Mouse (Mus musculus) testis, adult 2 months (tissue): ENCODE results near the gene Hdgfl1. TPM values are rescaled to one million over a fixed set of nuclear protein-coding genes. Genes with fewer than 3 reads are reported as not detected.

Experiments
- H3K27ac ChIP-seq: fragments of 200-500 bp; 2 replicates; pipeline ENCODE4 v1.5.1; 2012; ENCODE audit warnings: low read depth, low read length; ENCODE audit not compliant: control insufficient read depth, insufficient read depth
- H3K27me3 ChIP-seq: fragments of 200-500 bp; 2 replicates; pipeline ENCODE4 v1.6.1; 2012; ENCODE audit warnings: mild to moderate bottlenecking, low read length, moderate library complexity; ENCODE audit not compliant: control insufficient read depth, insufficient read depth
- H3K36me3 ChIP-seq: fragments of 200-500 bp; 2 replicates; pipeline ENCODE4 v1.6.1; 2012; ENCODE audit warnings: mild to moderate bottlenecking, low read length; ENCODE audit not compliant: control insufficient read depth, insufficient read depth
- H3K4me1 ChIP-seq: fragments of 200-500 bp; 2 replicates; pipeline ENCODE4 v1.6.1; 2012; ENCODE audit warnings: low read length; ENCODE audit not compliant: control insufficient read depth, insufficient read depth
- H3K4me3 ChIP-seq: fragments of 200-500 bp; 2 replicates; pipeline ENCODE4 v1.5.1; 2012; ENCODE audit warnings: low read depth, mild to moderate bottlenecking, low read length, moderate library complexity, mixed read lengths; ENCODE audit not compliant: control insufficient read depth
- CTCF ChIP-seq: fragments of 200-500 bp; IDR thresholded peaks from 2 replicates; pipeline ENCODE4 v1.5.1; 2012; ENCODE audit warnings: low read depth, mild to moderate bottlenecking, inconsistent platforms, low read length, moderate library complexity; ENCODE audit not compliant: control insufficient read depth, insufficient read depth, insufficient replicate concordance
- POLR2A ChIP-seq: fragments of 200-500 bp; IDR thresholded peaks from 2 replicates; pipeline ENCODE4 v1.6.1; 2012; ENCODE audit warnings: low read depth, mild to moderate bottlenecking, inconsistent platforms, low read length, moderate library complexity; ENCODE audit not compliant: control insufficient read depth
- polyA plus RNA-seq: library from polyadenylated mRNA; depleted of rRNA; stranded (reverse); fragments of >200 nt; gene quantifications from 2 replicates; pipeline ENCODE4 v1.2.3, GENCODE M21; 2012

The Hdgfl1 gene
- polyA plus RNA-seq, 1 experiment, result 129 TPM

DNA sequence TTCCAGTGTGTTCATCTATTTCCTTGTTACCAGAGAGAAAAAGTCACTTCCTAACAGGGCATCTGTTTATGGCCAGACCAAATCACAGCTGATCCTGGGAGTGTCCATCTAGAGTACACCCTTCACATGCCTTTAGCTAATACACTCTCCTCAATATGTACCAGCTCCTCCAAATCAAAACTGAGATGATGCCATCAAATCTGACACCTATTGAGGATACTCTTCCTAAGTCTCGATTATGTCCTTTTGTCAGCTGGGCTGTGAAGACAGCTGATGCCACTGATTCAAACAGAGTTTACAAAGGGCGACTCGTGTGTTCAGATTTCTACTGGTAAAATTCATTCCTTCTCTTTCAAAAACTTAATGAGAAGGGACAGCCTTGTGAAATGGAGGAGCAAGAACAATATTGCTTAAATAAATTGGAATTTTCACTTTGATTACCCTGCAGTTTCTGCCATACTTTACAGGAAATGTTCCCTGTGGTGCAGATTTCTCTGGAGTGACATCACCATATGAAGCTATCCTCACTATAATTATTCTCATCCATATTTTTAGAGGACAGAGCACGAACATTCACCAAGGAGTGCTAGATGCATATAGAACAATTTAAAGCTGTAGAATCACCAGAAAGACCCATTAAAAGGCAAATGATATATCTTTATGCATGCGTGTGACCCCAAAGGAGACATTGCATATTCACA, 24.8 kb downstream of the Hdgfl1 start:
- TF ChIP-seq POLR2A (no peak), CTCF (no peak)
- H3K27me3 ChIP-seq, result no peaks in the 10 kb centered on the region
- H3K4me1 ChIP-seq, result no peaks in the 10 kb centered on the region
- H3K4me3 ChIP-seq, result no peak overlapping the region
- H3K36me3 ChIP-seq, result no peaks in the 10 kb centered on the region
- no peak overlapping the region for H3K27ac ChIP-seq

GRCm38 (mm10) chr13:26744068-26744467, 25.9 kb downstream of the Hdgfl1 start:
- Histone ChIP-seq H3K27ac (no peak overlapping the region), H3K4me3 (no peak overlapping the region), H3K27me3 (no peaks in the 10 kb centered on the region), H3K4me1 (no peaks in the 10 kb centered on the region), H3K36me3 (no peaks in the 10 kb centered on the region)
- TF ChIP-seq CTCF, result no peak
- no peak for TF ChIP-seq POLR2A

DNA sequence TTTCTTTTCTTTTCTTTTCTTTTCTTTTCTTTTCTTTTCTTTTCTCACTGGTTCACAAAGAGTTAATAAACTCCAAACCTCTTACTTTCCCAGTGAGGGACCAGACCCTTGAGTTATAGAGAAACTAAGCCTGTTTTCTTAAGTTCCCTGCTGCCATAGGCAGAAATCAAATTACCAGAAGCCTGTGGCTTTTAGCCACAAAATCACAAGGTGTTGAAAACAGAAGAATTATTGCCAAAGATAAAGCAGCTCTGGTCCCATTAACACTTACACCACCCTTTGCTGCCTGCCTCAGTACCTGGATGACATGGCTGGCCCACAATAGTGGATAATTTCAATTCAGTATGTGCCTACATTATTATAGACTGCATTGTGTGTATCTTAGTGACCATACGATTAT, 35.0 kb downstream of the Hdgfl1 start:
- H3K27me3 ChIP-seq, result no peaks in the 10 kb centered on the region
- no peak overlapping the region for H3K4me3 ChIP-seq
- no peaks in the 10 kb centered on the region for H3K36me3 ChIP-seq
- no peaks in the 10 kb centered on the region for H3K4me1 ChIP-seq
- no peak for TF ChIP-seq POLR2A
- TF ChIP-seq CTCF, result no peak
- H3K27ac ChIP-seq, result no peak overlapping the region

GRCm38 (mm10) chr13:26724250-26724649, 45.7 kb downstream of the Hdgfl1 start:
- Histone ChIP-seq H3K36me3 (no peaks in the 10 kb centered on the region), H3K4me3 (no peak overlapping the region), H3K27ac (no peak overlapping the region), H3K27me3 (no peaks in the 10 kb centered on the region), H3K4me1 (no peaks in the 10 kb centered on the region)
- TF ChIP-seq CTCF (no peak), POLR2A (no peak)

DNA sequence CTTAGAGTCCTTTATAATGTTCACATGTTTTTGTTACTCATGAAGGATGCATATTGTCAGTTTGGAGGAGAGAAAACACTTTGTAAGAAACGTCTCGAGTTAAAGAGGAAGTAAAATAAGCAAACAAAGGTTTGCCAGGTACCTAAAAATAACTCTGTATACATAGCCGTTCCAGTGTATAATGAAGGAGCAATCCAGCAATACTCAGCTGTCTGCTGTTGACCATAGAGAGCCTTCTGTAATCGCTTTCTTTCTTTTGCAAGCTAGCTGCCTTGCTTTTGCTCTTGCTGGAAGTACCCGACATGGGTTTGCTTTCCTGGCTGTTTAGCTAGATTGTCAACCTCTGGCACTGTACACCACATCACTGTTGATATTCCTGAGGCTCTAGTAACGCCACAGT, 48.6 kb downstream of the Hdgfl1 start:
- Histone ChIP-seq H3K4me3 (no peak overlapping the region), H3K27me3 (no peaks in the 10 kb centered on the region), H3K4me1 (no peaks in the 10 kb centered on the region), H3K27ac (no peak overlapping the region), H3K36me3 (no peaks in the 10 kb centered on the region)
- TF ChIP-seq POLR2A (no peak), CTCF (no peak)

GRCm38 (mm10) chr13:26720917-26721316, 49.0 kb downstream of the Hdgfl1 start:
- no peaks in the 10 kb centered on the region for H3K4me1 ChIP-seq
- TF ChIP-seq POLR2A (no peak), CTCF (no peak)
- no peak overlapping the region for H3K4me3 ChIP-seq
- H3K27ac ChIP-seq, result no peak overlapping the region
- H3K36me3 ChIP-seq, result no peaks in the 10 kb centered on the region
- H3K27me3 ChIP-seq, result no peaks in the 10 kb centered on the region

DNA sequence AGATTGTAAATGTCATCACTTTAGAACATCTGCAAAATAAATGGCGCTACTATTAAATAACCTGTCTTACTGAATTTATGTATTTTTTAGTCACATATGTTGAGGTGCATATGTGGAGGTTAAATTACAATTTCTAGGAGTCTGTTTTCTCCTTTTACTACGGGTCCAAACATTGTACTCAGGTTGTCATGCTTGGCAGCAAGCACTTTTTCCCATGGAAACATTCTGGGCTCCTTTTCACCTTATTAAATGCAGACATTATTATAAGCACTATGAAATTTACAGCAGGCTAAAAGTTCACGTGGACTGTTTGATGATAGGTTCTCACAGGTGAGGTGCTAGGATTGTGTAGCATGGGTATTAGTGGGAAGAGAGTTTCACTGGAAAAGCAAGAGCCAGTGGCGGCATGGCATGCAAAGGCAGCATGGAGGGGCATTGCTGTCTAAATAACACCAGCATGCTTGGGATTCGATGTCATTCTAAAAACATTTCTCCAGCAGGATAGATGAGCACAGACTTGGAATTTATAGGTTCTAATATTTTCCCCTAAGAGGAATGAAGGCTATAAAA, 50.7 kb downstream of the Hdgfl1 start:
- no peak overlapping the region for H3K4me3 ChIP-seq
- no peaks in the 10 kb centered on the region for H3K36me3 ChIP-seq
- no peak for TF ChIP-seq CTCF
- no peak for TF ChIP-seq POLR2A
- no peaks in the 10 kb centered on the region for H3K4me1 ChIP-seq
- no peak overlapping the region for H3K27ac ChIP-seq
- no peaks in the 10 kb centered on the region for H3K27me3 ChIP-seq
